Mouse (Mus musculus): ENCODE measurements around the gene Ubap1l. TPM values are rescaled to one million over a fixed set of nuclear protein-coding genes. Genes with fewer than 3 reads are reported as not detected.
"Not testable (repeated sequence)": the region's sequence is repeated elsewhere in the genome, so short reads cannot be mapped to it uniquely, and the experiment has no call there.

Gene Ubap1l
- polyA plus RNA-seq, 1 experiment from 2014 or later: 0.08 TPM

DNA sequence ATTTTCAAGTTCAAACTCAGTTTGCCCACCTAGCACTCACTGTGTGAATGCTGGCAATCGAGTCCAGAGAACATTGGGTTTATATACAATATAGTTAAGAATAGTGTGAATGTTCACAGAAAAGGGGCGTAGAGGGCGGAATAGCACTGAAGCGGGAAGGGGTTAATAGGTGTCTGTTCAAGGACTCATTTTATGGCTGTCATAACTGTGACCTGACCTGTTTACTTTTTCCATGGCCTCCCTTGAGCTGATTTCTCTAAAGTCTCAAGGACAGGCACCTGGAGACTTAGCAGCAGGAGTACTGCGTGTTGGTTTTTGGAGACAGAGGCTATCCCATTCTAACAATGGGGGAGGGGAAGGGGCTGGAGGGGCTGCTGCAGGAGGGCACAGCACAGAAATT lies 26.9 kb upstream of the Ubap1l start:
- Histone ChIP-seq H3K36me3 (ENCODE audit: insufficient read depth, low read length) (peaks cover 3% of the 10 kb centered on the region; the same call in 1 of the 2 replicates), H3K4me2 (ENCODE audit: low read length) (no peak overlapping the region), H3K27me3 (ENCODE audit: insufficient read depth, low read length) (no peaks in the 10 kb centered on the region), H3K4me3 (replicated peaks; ENCODE audit: low read depth, low read length) (no peak overlapping the region), H3K9me3 (replicated peaks; ENCODE audit: low read length) (no peaks in the 10 kb centered on the region), H3K4me1 (replicated peaks; ENCODE audit: insufficient read depth, low read length) (no peaks in the 10 kb centered on the region), H3K27ac (no peak overlapping the region), H3K9ac (ENCODE audit: low read depth, low read length) (no peak overlapping the region)
- DNase-seq (ENCODE audit: low spot score) (no peak), ATAC-seq (replicated peaks; ENCODE audit: low FRiP score, low read depth) (no peak)
- WGBS: 80% methylated on average over 5 of the region's 5 CpGs
- no peak for TF ChIP-seq CTCF (IDR thresholded peaks at IDR 0.05; ENCODE audit: low read depth)

DNA sequence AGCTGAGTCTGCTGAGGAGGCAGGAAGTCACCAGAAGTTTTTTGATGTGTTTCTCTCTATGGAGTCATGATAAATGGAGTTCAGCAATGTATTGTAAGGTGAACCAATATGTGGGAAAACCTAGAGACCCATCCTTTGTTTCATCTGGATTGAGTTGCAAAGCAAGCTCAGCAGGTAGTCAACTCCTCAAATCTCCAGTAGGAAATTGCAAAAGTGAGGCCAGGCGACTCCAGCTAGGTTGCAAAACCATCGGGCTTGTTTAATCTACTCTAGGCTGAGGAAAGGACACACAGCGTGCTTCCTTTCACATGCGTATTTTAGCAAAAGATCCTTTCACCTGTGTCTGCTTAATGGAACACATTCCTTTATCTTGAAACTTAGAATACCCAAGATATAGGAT lies 21.7 kb upstream of the Ubap1l start:
- TF ChIP-seq CTCF (IDR thresholded peaks at IDR 0.05; ENCODE audit: low read depth): no peak
- Histone ChIP-seq H3K27ac (no peak overlapping the region), H3K4me2 (ENCODE audit: low read length) (no peak overlapping the region), H3K4me1 (replicated peaks; ENCODE audit: insufficient read depth, low read length) (no peaks in the 10 kb centered on the region), H3K36me3 (ENCODE audit: insufficient read depth, low read length) (no peaks in the 10 kb centered on the region), H3K9ac (ENCODE audit: low read depth, low read length) (no peak overlapping the region), H3K9me3 (replicated peaks; ENCODE audit: low read length) (no peaks in the 10 kb centered on the region), H3K27me3 (ENCODE audit: insufficient read depth, low read length) (no peaks in the 10 kb centered on the region), H3K4me3 (replicated peaks; ENCODE audit: low read depth, low read length) (no peak overlapping the region)
- ATAC-seq (replicated peaks; ENCODE audit: low FRiP score, low read depth): no peak
- 89% methylated on average over 4 of the region's 4 CpGs for WGBS
- DNase-seq (ENCODE audit: low spot score): no peak

DNA sequence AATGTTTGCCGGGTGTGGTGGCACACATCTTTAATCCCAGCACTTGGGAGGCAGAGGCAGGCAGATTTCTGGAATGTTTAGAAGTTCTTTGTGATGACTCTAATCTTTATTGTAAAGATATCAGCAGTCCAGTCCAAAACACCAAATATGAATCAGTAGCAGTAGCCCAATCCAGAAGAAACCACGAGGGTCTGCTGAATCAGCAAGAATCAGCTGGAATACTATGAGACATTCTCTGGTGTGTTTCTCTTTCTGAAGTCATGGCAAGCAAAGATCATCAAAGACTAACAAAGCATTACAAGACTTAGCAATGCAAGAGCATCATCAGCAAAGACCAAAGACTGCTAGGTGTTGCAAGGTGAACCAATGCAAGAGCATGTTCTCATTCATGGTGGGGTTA lies 20.4 kb upstream of the Ubap1l start:
- no peak overlapping the region for H3K4me3 ChIP-seq (replicated peaks; ENCODE audit: low read depth, low read length)
- ATAC-seq (replicated peaks; ENCODE audit: low FRiP score, low read depth): no peak
- no peaks in the 10 kb centered on the region for H3K27me3 ChIP-seq (ENCODE audit: insufficient read depth, low read length)
- no peak overlapping the region for H3K27ac ChIP-seq
- 87% methylated on average over 2 of the region's 2 CpGs for WGBS
- no peaks in the 10 kb centered on the region for H3K36me3 ChIP-seq (ENCODE audit: insufficient read depth, low read length)
- H3K4me1 ChIP-seq (replicated peaks; ENCODE audit: insufficient read depth, low read length): no peaks in the 10 kb centered on the region
- no peak for TF ChIP-seq CTCF (IDR thresholded peaks at IDR 0.05; ENCODE audit: low read depth)
- H3K4me2 ChIP-seq (ENCODE audit: low read length): no peak overlapping the region
- no peaks in the 10 kb centered on the region for H3K9me3 ChIP-seq (replicated peaks; ENCODE audit: low read length)
- H3K9ac ChIP-seq (ENCODE audit: low read depth, low read length): no peak overlapping the region
- DNase-seq (ENCODE audit: low spot score): no peak

DNA sequence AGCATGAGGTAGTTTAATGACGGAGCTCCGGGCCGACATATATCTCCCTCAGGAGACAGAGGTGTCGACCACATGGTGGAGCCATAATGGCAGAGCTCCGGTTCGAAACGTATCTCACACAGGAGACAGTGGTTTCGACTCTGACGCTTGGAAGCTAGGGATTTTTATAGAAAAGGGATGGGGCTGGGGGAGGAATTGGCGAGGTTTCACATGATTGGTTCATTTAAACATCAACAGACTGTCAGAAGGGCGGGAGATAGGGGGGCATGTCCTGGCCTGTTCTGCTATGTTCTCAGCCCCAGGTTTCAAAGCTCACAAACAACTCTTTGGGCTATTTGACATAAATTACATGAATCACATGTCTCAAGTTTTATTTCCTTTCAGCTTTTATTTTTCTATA lies 15.4 kb upstream of the Ubap1l start:
- not testable (repeated sequence) for H3K27me3 ChIP-seq (ENCODE audit: insufficient read depth, low read length); DNase-seq (ENCODE audit: low spot score); H3K4me1 ChIP-seq (replicated peaks; ENCODE audit: insufficient read depth, low read length); H3K36me3 ChIP-seq (ENCODE audit: insufficient read depth, low read length); H3K9me3 ChIP-seq (replicated peaks; ENCODE audit: low read length)
- Histone ChIP-seq H3K4me3 (replicated peaks; ENCODE audit: low read depth, low read length) (peak overlapping the region; percentile 99), H3K27ac (peak overlapping the region; percentile 99), H3K4me2 (ENCODE audit: low read length) (peak overlapping the region; percentile 76), H3K9ac (ENCODE audit: low read depth, low read length) (peak overlapping the region; percentile 99; the same call in 1 of the 2 replicates)
- ATAC-seq (replicated peaks; ENCODE audit: low FRiP score, low read depth): 0 out of 2 replicates have a peak, but pooled peaks have one; percentile 7
- 0 out of 2 replicates have a peak, but pooled peaks have one; percentile 6 for TF ChIP-seq CTCF (IDR thresholded peaks at IDR 0.05; ENCODE audit: low read depth)
- WGBS: 66% methylated on average over 11 of the region's 11 CpGs

DNA sequence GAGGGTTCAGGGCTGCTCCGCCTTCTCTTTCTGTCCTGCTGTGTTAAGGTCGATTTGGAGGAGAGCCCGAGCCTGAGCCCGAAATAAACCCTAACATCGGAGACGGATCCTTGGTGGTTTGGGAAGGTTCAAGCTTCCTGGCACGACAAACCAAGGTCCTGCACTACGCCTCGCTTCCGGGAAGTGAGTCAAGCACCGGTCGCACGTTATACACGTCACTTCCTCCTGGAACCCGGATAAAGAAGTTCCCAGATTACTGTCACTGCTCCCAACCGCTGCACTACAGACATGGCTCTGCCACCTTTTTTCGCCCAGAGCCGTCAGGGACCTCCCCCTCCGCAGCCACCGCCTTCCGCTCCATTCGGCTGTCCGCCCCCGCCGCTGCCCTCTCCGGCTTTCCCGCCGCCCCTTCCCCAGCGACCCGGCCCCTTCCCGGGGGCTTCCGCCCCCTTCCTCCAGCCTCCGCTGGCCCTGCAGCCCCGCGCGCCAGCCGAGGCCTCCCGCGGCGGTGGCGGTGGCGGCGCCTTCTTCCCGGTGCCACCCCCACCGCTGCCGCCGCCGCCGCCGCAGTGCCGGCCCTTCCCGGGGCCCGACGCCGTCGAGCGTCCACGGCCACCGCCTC lies 14.9 kb upstream of the Ubap1l start, which contains the start of gene Pdcd7:
TSS of gene Pdcd7 (plus strand) at position 251 of the 622 bp plus-strand sequence.
- Histone ChIP-seq H3K27ac (peak within 1 kb of the TSS; percentile 99), H3K27me3 (ENCODE audit: insufficient read depth, low read length) (no peaks in the 10 kb centered on the region), H3K4me1 (replicated peaks; ENCODE audit: insufficient read depth, low read length) (peaks cover 6% of the 10 kb centered on the region; the same call in 1 of the 2 replicates), H3K4me2 (ENCODE audit: low read length) (peak within 1 kb of the TSS; percentile 76), H3K36me3 (ENCODE audit: insufficient read depth, low read length) (no peaks in the 10 kb centered on the region), H3K4me3 (replicated peaks; ENCODE audit: low read depth, low read length) (peak within 1 kb of the TSS; percentile 99), H3K9me3 (replicated peaks; ENCODE audit: low read length) (no peaks in the 10 kb centered on the region), H3K9ac (ENCODE audit: low read depth, low read length) (peak within 1 kb of the TSS; percentile 99)
- under 1% methylated on average over 51 of the region's 59 CpGs for WGBS
- ATAC-seq (replicated peaks; ENCODE audit: low FRiP score, low read depth): peak; percentile 92
- TF ChIP-seq CTCF (IDR thresholded peaks at IDR 0.05; ENCODE audit: low read depth): no peak
- peak; percentile 98 for DNase-seq (ENCODE audit: low spot score)

DNA sequence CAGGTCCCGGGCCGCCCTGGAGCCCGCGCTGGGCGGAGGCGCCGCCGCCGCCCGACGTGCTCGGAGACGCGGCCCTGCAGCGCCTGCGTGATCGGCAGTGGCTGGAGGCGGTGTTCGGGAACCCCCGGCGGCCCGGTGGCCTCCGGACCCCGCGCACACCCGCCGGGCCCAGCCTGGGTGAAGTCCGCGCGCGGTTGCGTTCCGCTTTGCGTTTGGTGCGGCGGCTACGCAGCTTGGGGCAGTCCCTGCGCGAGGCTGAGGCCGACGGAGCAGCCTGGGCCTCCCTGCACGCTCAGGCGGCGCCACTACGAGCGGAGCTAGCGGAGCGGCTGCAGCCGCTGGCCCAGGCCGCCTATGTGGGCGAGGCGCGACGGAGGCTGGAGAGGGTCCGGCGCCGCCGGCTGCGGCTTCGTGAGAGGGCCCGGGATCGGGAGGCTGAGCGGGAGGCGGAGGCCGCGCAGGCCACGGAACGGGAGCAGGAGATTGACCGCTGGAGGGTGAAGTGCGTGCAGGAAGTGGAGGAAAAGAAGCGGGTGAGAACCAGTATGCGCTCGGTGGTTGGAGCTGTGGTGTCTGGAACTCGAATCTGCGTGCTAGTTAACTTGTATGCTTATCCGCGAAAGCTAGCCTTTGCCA lies 14.2 kb upstream of the Ubap1l start:
- no peaks in the 10 kb centered on the region for H3K9me3 ChIP-seq (replicated peaks; ENCODE audit: low read length)
- peak; percentile 75 for ATAC-seq (replicated peaks; ENCODE audit: low FRiP score, low read depth)
- peak overlapping the region; percentile 99 for H3K27ac ChIP-seq
- peaks cover 6% of the 10 kb centered on the region; the same call in 1 of the 2 replicates for H3K4me1 ChIP-seq (replicated peaks; ENCODE audit: insufficient read depth, low read length)
- peak overlapping the region; percentile 99 for H3K4me3 ChIP-seq (replicated peaks; ENCODE audit: low read depth, low read length)
- peak overlapping the region; percentile 76 for H3K4me2 ChIP-seq (ENCODE audit: low read length)
- no peaks in the 10 kb centered on the region for H3K36me3 ChIP-seq (ENCODE audit: insufficient read depth, low read length)
- WGBS: under 1% methylated on average over 69 of the region's 77 CpGs
- peak overlapping the region; percentile 99 for H3K9ac ChIP-seq (ENCODE audit: low read depth, low read length)
- peak; percentile 72 for DNase-seq (ENCODE audit: low spot score)
- TF ChIP-seq CTCF (IDR thresholded peaks at IDR 0.05; ENCODE audit: low read depth): no peak
- H3K27me3 ChIP-seq (ENCODE audit: insufficient read depth, low read length): no peaks in the 10 kb centered on the region
